Mouse (Mus musculus): Measurements from ENCODE around the gene 9530053A07Rik. TPM values are rescaled to one million over a fixed set of nuclear protein-coding genes. Genes with fewer than 3 reads are reported as not detected.

The 9530053A07Rik gene
- not detected in 2 replicates for polyA plus RNA-seq (2015; fragmentation: Nextera tagmentation; extraction: Ambion mirVana)

GRCm38 (mm10) chr7:28129166-28129565 is at the start of gene 9530053A07Rik:
9530053A07Rik (plus strand) TSS chr7:28129466.

GRCm38 (mm10) chr7:28169489-28170422 is 40.5 kb downstream of the 9530053A07Rik start, which contains the start of gene Fbl:
Fbl (plus strand) TSS chr7:28169710.

GRCm38 (mm10) chr7:28179228-28179627 is 50.0 kb downstream of the 9530053A07Rik start, which contains the start of gene Dyrk1b:
Dyrk1b (plus strand) TSS chr7:28179469.

Other genes starting within 250 kb of the 9530053A07Rik start
- gene Zfp974, start 200.0 kb upstream of the 9530053A07Rik start, polyA plus RNA-seq (2015; fragmentation: Nextera tagmentation; extraction: Ambion mirVana), result 3.1 and 3.4 TPM in 2 replicates
- gene Zfp780b, start 150.3 kb upstream of the 9530053A07Rik start, polyA plus RNA-seq (2015; fragmentation: Nextera tagmentation; extraction: Ambion mirVana), result 7.2 and 7.6 TPM in 2 replicates
- 0.55 and 0.78 TPM in 2 replicates for gene Zfp850, start 115.4 kb upstream of the 9530053A07Rik start, polyA plus RNA-seq (2015; fragmentation: Nextera tagmentation; extraction: Ambion mirVana)
- gene Psmc4, start 79.4 kb upstream of the 9530053A07Rik start, polyA plus RNA-seq (2015; fragmentation: Nextera tagmentation; extraction: Ambion mirVana), result 179 and 196 TPM in 2 replicates
- not detected in 2 replicates for gene Fcgbp, start 58.2 kb upstream of the 9530053A07Rik start, polyA plus RNA-seq (2015; fragmentation: Nextera tagmentation; extraction: Ambion mirVana)
- 38.9 and 55.1 TPM in 2 replicates for gene Fbl, start 40.2 kb downstream of the 9530053A07Rik start, polyA plus RNA-seq (2015; fragmentation: Nextera tagmentation; extraction: Ambion mirVana)
- gene Dyrk1b, start 50.0 kb downstream of the 9530053A07Rik start, polyA plus RNA-seq (2015; fragmentation: Nextera tagmentation; extraction: Ambion mirVana), result 49.8 and 62.1 TPM in 2 replicates
- 7.0 and 7.9 TPM in 2 replicates for gene Eid2, start 138.4 kb downstream of the 9530053A07Rik start, polyA plus RNA-seq (2015; fragmentation: Nextera tagmentation; extraction: Ambion mirVana)
- gene Eid2b, start 148.3 kb downstream of the 9530053A07Rik start, polyA plus RNA-seq (2015; fragmentation: Nextera tagmentation; extraction: Ambion mirVana), result 9.4 and 10.3 TPM in 2 replicates
- 0.16 TPM in 1 of 2 replicates, not detected in the other for gene Selenov, start 161.7 kb downstream of the 9530053A07Rik start, polyA plus RNA-seq (2015; fragmentation: Nextera tagmentation; extraction: Ambion mirVana)
- not detected in 2 replicates for gene Dll3, start 172.8 kb downstream of the 9530053A07Rik start, polyA plus RNA-seq (2015; fragmentation: Nextera tagmentation; extraction: Ambion mirVana)
- 71.8 and 92.4 TPM in 2 replicates for gene Timm50, start 182.6 kb downstream of the 9530053A07Rik start, polyA plus RNA-seq (2015; fragmentation: Nextera tagmentation; extraction: Ambion mirVana)
- 44.9 and 47.5 TPM in 2 replicates for gene Supt5, start 209.3 kb downstream of the 9530053A07Rik start, polyA plus RNA-seq (2015; fragmentation: Nextera tagmentation; extraction: Ambion mirVana)
- 568 and 593 TPM in 2 replicates for gene Rps16, start 221.2 kb downstream of the 9530053A07Rik start, polyA plus RNA-seq (2015; fragmentation: Nextera tagmentation; extraction: Ambion mirVana)
- gene Plekhg2, start 243.1 kb downstream of the 9530053A07Rik start, polyA plus RNA-seq (2015; fragmentation: Nextera tagmentation; extraction: Ambion mirVana), result 18.0 and 18.7 TPM in 2 replicates